Mouse (Mus musculus): ENCODE data around the gene Adora1.

DNA sequence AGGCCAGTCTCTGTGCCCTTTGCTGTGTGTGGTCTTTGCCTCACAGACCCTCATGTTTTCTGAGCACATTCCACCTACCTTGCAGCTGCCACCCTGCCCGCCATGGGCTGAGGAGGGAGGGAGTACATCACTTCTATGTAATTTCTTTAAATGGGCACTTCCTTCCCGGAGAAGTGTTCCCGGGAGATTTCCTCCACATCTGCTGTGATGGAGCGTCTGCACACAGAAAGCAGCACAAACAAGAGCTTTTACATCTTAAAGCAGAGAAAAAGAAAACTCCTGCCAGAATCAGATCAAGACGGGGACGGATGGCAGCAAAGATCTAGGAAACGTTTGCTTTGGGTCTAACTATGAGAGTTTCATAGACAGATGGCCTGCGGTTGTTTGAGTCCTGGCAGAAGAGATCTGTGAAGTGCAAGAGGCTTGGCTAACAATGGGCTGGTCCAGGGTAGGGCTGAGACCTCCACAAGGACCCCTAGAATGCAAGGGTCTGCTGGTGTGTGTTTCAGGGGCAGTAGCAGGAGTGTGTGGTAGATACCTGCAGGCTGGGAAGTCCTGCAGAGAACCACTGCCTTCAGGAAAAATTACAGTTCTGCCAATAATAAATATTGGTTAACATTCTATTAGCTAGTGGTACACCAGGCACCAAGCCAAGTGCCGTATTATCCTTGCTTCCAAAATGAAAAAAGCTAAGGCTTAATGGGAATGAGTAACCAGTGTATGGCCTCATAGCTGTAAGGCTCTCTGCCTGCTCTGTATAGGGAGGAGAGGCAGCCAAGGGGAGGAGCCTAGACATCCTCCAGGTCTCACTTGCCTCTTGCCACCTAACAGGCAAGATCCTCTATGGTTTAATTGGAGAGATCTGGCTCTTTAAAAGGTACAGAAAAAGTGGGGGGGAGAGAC lies 38.5 kb upstream of the Adora1 start:
- TF ChIP-seq POLR2AphosphoS2 (IDR thresholded peaks at IDR 0.05; ENCODE audit: low read length) (no peak), CTCF (IDR thresholded peaks at IDR 0.05 in 2 of 3, conservative IDR thresholded peaks at IDR 0.05 in 1 of 3; ENCODE audit: control insufficient read depth in 1 of 3, insufficient read depth in 1 of 3, low read depth in 2 of 3, low read length in 3 of 3, poor library complexity in 1 of 3, severe bottlenecking in 1 of 3) (no peak), GABPA (IDR thresholded peaks at IDR 0.05; ENCODE audit: low read depth, low read length) (no peak)
